Mouse (Mus musculus): Measurements from ENCODE around the gene Tubal3.

Gene Tubal3

GRCm38 (mm10) chr13:3917571-3918311 lies at the start of gene Tubal3, which contains the start of gene Net1:
Tubal3 (plus strand) TSS chr13:3918274.
Net1 (minus strand) TSS chr13:3918220.
- no peak for TF ChIP-seq GATA4 (IDR thresholded peaks at IDR 0.05; ENCODE audit: insufficient replicate concordance, low read length)

GRCm38 (mm10) chr13:3869901-3870300 lies 48.2 kb upstream of the Tubal3 start:
- no peak for TF ChIP-seq GATA4 (IDR thresholded peaks at IDR 0.05; ENCODE audit: insufficient replicate concordance, low read length)

DNA sequence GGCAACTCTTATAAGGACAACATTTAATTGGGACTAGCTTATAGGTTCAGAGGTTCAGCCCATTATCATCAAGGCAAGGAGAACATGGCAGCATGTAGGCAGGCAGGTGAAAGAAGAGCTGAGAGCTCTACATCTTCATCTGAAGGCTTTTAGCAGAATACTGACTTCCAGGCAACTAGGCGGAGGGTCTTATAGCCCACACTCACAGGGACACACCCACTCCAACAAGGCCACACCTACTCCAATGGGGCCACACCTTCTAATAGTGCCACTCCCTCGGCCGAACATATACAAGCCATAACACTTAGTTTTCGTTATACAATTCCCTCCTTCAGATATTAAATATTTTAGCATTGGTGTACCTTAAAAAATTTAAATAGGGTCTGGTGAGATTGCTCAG lies 45.2 kb upstream of the Tubal3 start:
- TF ChIP-seq GATA4 (IDR thresholded peaks at IDR 0.05; ENCODE audit: insufficient replicate concordance, low read length), result no peak

GRCm38 (mm10) chr13:3876448-3876847 lies 41.6 kb upstream of the Tubal3 start:
- TF ChIP-seq GATA4 (IDR thresholded peaks at IDR 0.05; ENCODE audit: insufficient replicate concordance, low read length), result no peak

- no peak for TF ChIP-seq GATA4 (IDR thresholded peaks at IDR 0.05; ENCODE audit: insufficient replicate concordance, low read length)
These were observed 40.9 kb upstream of the Tubal3 start for GRCm38 (mm10) chr13:3877185-3877584.

DNA sequence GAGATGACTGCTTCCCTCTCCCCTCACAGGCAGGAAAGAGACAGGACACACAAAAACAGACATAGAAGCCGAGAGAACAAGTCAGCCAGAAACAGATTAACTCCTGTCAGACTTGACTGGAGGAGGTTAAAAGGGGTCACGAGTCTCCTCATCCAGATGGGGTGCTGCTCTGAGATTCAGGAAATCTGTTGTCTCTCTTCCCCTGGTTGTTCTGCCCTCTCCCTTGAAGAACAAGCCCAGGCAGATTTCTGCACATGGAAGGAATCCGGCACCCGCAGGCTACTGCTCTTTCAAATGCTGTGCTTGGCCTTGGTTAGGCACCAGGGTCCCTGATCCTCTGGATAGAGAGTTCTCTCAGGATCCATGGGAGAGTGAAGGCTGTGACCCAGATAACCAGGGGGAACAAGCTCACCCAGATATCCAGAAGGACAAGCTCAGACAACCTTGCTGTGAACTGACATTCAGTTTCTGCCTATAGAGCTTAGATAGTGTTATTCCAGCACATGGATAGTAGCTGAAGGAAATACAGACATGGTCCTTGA lies 40.3 kb upstream of the Tubal3 start:
- no peak for TF ChIP-seq GATA4 (IDR thresholded peaks at IDR 0.05; ENCODE audit: insufficient replicate concordance, low read length)

- TF ChIP-seq GATA4 (IDR thresholded peaks at IDR 0.05; ENCODE audit: insufficient replicate concordance, low read length), result no peak
These were observed 31.4 kb upstream of the Tubal3 start for GRCm38 (mm10) chr13:3886663-3887062.

GRCm38 (mm10) chr13:3889111-3889510 lies 29.0 kb upstream of the Tubal3 start:
- no peak for TF ChIP-seq GATA4 (IDR thresholded peaks at IDR 0.05; ENCODE audit: insufficient replicate concordance, low read length)

GRCm38 (mm10) chr13:3890061-3890460 lies 28.0 kb upstream of the Tubal3 start:
- TF ChIP-seq GATA4 (IDR thresholded peaks at IDR 0.05; ENCODE audit: insufficient replicate concordance, low read length), result no peak

- TF ChIP-seq GATA4 (IDR thresholded peaks at IDR 0.05; ENCODE audit: insufficient replicate concordance, low read length), result no peak
These were observed 26.5 kb upstream of the Tubal3 start for GRCm38 (mm10) chr13:3891479-3892087.

GRCm38 (mm10) chr13:3892601-3893000 lies 25.5 kb upstream of the Tubal3 start:
- TF ChIP-seq GATA4 (IDR thresholded peaks at IDR 0.05; ENCODE audit: insufficient replicate concordance, low read length), result no peak

DNA sequence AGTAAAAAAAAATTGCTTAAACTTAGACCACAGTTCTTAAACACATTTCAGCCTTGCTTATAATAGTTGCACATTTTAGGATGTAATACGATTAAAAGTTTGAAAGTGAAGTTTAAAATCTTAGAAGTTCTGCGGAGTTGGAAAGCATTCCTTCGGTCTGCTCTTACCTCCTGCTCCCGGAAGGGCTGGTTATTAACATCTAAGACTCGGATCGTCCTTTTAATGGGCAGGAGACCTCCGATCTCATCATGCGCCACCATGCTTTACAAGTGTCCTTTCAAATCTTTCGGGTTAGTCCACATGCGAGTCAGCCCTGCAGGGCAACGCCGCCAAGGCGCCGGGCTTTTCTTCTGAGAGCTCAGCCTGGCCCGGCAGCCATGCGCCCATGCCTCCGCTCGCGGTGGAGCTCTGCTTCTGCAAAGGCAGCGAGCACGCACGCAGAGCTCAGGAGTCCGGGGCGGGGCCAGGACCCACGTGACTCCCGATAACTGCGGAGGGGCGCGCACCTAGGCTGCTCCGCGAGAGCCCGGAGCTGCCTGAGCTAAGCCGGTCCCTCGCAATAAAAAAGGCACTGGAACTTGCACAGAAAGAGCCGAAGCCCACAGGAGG lies 24.8 kb upstream of the Tubal3 start:
- TF ChIP-seq GATA4 (IDR thresholded peaks at IDR 0.05; ENCODE audit: insufficient replicate concordance, low read length), result peak; percentile 81; the same call in 1 of the 2 replicates

- TF ChIP-seq GATA4 (IDR thresholded peaks at IDR 0.05; ENCODE audit: insufficient replicate concordance, low read length), result no peak
These were observed 23.5 kb upstream of the Tubal3 start for GRCm38 (mm10) chr13:3894549-3894948.

DNA sequence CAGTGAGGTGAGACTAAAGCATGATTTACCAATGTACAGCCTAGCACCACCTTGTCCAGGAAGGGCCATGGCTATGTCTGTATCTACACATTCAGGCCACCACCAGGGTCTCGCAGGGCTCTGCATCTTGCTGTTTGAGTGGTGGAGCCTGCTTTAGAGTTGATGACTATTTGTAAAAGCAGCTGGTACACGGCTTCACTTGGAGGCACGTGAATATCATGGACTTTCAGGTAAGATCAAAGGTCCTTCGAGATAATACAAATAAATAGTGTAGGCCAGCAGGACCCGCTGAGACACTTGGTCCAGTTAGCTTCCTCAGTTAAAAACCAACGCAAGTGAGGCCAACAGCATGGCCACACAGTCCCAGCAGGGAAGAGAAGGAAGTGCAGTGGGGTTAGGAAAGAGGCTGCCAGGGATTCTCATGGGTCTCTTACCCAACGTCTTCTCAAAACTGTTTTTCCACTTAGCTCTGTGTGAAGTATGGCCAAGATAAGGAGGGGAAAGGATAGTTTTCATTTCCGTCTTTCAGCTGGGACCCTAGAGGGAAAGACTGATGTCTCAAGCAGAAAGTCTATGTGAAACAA lies 22.6 kb upstream of the Tubal3 start:
- no peak for TF ChIP-seq GATA4 (IDR thresholded peaks at IDR 0.05; ENCODE audit: insufficient replicate concordance, low read length)

- no peak for TF ChIP-seq GATA4 (IDR thresholded peaks at IDR 0.05; ENCODE audit: insufficient replicate concordance, low read length)
These were observed 22.0 kb upstream of the Tubal3 start for GRCm38 (mm10) chr13:3896032-3896431.
